Mouse (Mus musculus): Measurements from ENCODE around the gene Lmbr1l. TPM values are rescaled to one million over a fixed set of nuclear protein-coding genes. Genes with fewer than 3 reads are reported as not detected.
A peak's percentile ranks its signal among the peaks of the same experiment; 100 is the strongest.
"Not testable (repeated sequence)": the region's sequence is repeated elsewhere in the genome, so short reads cannot be mapped to it uniquely, and the experiment has no call there.

Gene Lmbr1l
- polyA plus RNA-seq, 1 experiment from 2014 or later, result 4.9 TPM

- H3K9ac ChIP-seq (replicated peaks), result no peak overlapping the region
- TF ChIP-seq CTCF (IDR thresholded peaks at IDR 0.05; ENCODE audit: low read depth) (no peak), EP300 (IDR thresholded peaks at IDR 0.05; ENCODE audit: low read depth) (no peak)
Measured at GRCm38 (mm10) chr15:98954425-98955253, 36.6 kb upstream of the Lmbr1l start.

GRCm38 (mm10) chr15:98953401-98954356, 35.6 kb upstream of the Lmbr1l start, which contains the start of the genes Gm49450 and Tuba1a:
Gm49450 (minus strand) TSS chr15:98953551.
Tuba1a (minus strand) TSS chr15:98953703.
- peak; percentile 86 for ATAC-seq
- H3K9ac ChIP-seq (replicated peaks), result peak within 1 kb of the TSS; percentile 65
- DNase-seq, result peak; percentile 68
- H3K27me3 ChIP-seq (ENCODE audit: insufficient read depth, low read length), result peaks cover 10% of the 10 kb centered on the region; the same call in 1 of the 2 replicates
- peak within 1 kb of the TSS; percentile 62 for H3K4me3 ChIP-seq (ENCODE audit: low read depth, low read length)
- peak within 1 kb of the TSS; percentile 88 for H3K4me2 ChIP-seq (ENCODE audit: low read depth, low read length)
- no peaks in the 10 kb centered on the region for H3K9me3 ChIP-seq (ENCODE audit: low read length)
- no peaks in the 10 kb centered on the region for H3K36me3 ChIP-seq (replicated peaks; ENCODE audit: insufficient read depth, low read length)
- peaks cover 5% of the 10 kb centered on the region; the same call in 1 of the 2 replicates for H3K4me1 ChIP-seq (ENCODE audit: insufficient read depth)
- no peak for TF ChIP-seq EP300 (IDR thresholded peaks at IDR 0.05; ENCODE audit: low read depth)
- TF ChIP-seq CTCF (IDR thresholded peaks at IDR 0.05; ENCODE audit: low read depth), result no peak
- H3K27ac ChIP-seq (ENCODE audit: low read depth), result peak within 1 kb of the TSS; percentile 50; the same call in 1 of the 2 replicates
- WGBS (ENCODE audit: insufficient replicate concordance), result 11% methylated on average over 28 of the region's 28 CpGs

More at GRCm38 (mm10) chr15:98954425-98955253, 36.6 kb upstream of the Lmbr1l start:
- Histone ChIP-seq H3K4me2 (ENCODE audit: low read depth, low read length) (no peak overlapping the region), H3K27me3 (ENCODE audit: insufficient read depth, low read length) (peaks cover 10% of the 10 kb centered on the region; the same call in 1 of the 2 replicates), H3K27ac (ENCODE audit: low read depth) (no peak overlapping the region), H3K9me3 (ENCODE audit: low read length) (no peaks in the 10 kb centered on the region), H3K4me3 (ENCODE audit: low read depth, low read length) (no peak overlapping the region), H3K36me3 (replicated peaks; ENCODE audit: insufficient read depth, low read length) (no peaks in the 10 kb centered on the region), H3K4me1 (ENCODE audit: insufficient read depth) (peaks cover 5% of the 10 kb centered on the region; the same call in 1 of the 2 replicates)
- DNase-seq (no peak), ATAC-seq (no peak)
- WGBS (ENCODE audit: insufficient replicate concordance), result 47% methylated on average over 14 of the region's 14 CpGs

- under 1% methylated on average over 41 of the region's 41 CpGs for WGBS (ENCODE audit: insufficient replicate concordance)
- DNase-seq (peak; percentile 73), ATAC-seq (peak; percentile 82)
- TF ChIP-seq EP300 (IDR thresholded peaks at IDR 0.05; ENCODE audit: low read depth) (no peak), CTCF (IDR thresholded peaks at IDR 0.05; ENCODE audit: low read depth) (peak; percentile 52)
- Histone ChIP-seq H3K4me1 (ENCODE audit: insufficient read depth) (peaks cover 5% of the 10 kb centered on the region; the same call in 1 of the 2 replicates), H3K36me3 (replicated peaks; ENCODE audit: insufficient read depth, low read length) (no peaks in the 10 kb centered on the region), H3K9me3 (ENCODE audit: low read length) (no peaks in the 10 kb centered on the region), H3K27ac (ENCODE audit: low read depth) (peak overlapping the region; percentile 50; the same call in 1 of the 2 replicates), H3K9ac (replicated peaks) (peak overlapping the region; percentile 65), H3K4me2 (ENCODE audit: low read depth, low read length) (peak overlapping the region; percentile 88), H3K27me3 (ENCODE audit: insufficient read depth, low read length) (peaks cover 10% of the 10 kb centered on the region; the same call in 1 of the 2 replicates), H3K4me3 (ENCODE audit: low read depth, low read length) (peak overlapping the region; percentile 62)
Measured at GRCm38 (mm10) chr15:98952751-98953400, 34.8 kb upstream of the Lmbr1l start.

- no peak for ATAC-seq
- no peak overlapping the region; the same call in 1 of the 2 replicates for H3K4me2 ChIP-seq (ENCODE audit: low read depth, low read length)
- no peaks in the 10 kb centered on the region for H3K36me3 ChIP-seq (replicated peaks; ENCODE audit: insufficient read depth, low read length)
- H3K27me3 ChIP-seq (ENCODE audit: insufficient read depth, low read length), result peaks cover 10% of the 10 kb centered on the region; the same call in 1 of the 2 replicates
- WGBS (ENCODE audit: insufficient replicate concordance), result 50% methylated on average over 5 of the region's 5 CpGs
- DNase-seq, result no peak
- H3K27ac ChIP-seq (ENCODE audit: low read depth), result no peak overlapping the region
- TF ChIP-seq EP300 (IDR thresholded peaks at IDR 0.05; ENCODE audit: low read depth), result no peak
- TF ChIP-seq CTCF (IDR thresholded peaks at IDR 0.05; ENCODE audit: low read depth), result no peak
- no peak overlapping the region for H3K9ac ChIP-seq (replicated peaks)
- H3K9me3 ChIP-seq (ENCODE audit: low read length), result no peaks in the 10 kb centered on the region
- no peak overlapping the region for H3K4me3 ChIP-seq (ENCODE audit: low read depth, low read length)
- H3K4me1 ChIP-seq (ENCODE audit: insufficient read depth), result peaks cover 5% of the 10 kb centered on the region; the same call in 1 of the 2 replicates
Measured at GRCm38 (mm10) chr15:98952063-98952455, 34.0 kb upstream of the Lmbr1l start.

DNA sequence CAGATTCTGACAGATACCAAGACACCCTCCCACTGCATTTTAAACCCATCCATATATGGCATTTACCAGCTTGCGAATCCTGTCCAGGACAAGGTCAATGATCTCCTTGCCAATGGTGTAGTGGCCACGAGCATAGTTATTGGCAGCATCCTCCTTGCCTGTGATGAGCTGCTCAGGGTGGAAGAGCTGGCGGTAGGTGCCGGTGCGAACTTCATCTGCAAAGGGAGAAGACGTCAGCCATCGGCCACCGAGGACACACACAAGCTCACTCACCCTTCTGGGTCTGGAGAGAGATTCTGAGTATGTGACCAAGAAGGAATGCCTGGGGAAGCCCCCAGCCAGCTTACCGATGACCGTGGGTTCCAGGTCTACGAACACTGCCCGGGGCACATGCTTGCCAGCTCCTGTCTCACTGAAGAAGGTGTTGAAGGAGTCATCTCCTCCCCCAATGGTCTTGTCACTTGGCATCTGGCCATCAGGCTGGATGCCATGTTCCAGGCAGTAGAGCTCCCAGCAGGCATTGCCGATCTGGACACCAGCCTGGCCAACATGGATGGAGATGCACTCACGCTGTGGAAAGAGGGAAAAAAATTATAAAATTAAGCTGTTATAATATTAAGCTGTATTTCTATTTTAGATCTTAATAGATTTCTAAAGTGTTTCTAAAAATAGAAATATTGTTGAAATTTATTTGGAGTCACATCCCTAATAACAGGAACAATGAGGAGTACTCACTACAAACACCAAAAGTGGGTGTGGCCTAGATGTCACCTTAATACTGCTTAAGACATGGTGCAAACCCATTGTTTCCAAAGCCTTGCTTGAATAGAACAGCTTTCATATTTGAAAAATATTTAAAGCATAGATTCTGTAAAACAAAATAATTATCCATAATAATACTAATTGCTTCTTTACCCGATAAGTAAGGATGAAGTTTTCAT, 33.4 kb upstream of the Lmbr1l start:
- 84% methylated on average over 11 of the region's 15 CpGs for WGBS (ENCODE audit: insufficient replicate concordance)
- not testable (repeated sequence) for DNase-seq; ATAC-seq; H3K9ac ChIP-seq (replicated peaks); H3K4me1 ChIP-seq (ENCODE audit: insufficient read depth); H3K4me3 ChIP-seq (ENCODE audit: low read depth, low read length); H3K36me3 ChIP-seq (replicated peaks; ENCODE audit: insufficient read depth, low read length); H3K4me2 ChIP-seq (ENCODE audit: low read depth, low read length); H3K9me3 ChIP-seq (ENCODE audit: low read length); H3K27ac ChIP-seq (ENCODE audit: low read depth)
- peaks cover 10% of the 10 kb centered on the region; the same call in 1 of the 2 replicates for H3K27me3 ChIP-seq (ENCODE audit: insufficient read depth, low read length)
